Mouse (Mus musculus): ENCODE data around the gene Lrwd1. TPM values are rescaled to one million over a fixed set of nuclear protein-coding genes. Genes with fewer than 3 reads are reported as not detected.

Gene Lrwd1
- total and polyA plus RNA-seq, 3 experiments: 52.2 to 62.1 (median 54.3) TPM

DNA sequence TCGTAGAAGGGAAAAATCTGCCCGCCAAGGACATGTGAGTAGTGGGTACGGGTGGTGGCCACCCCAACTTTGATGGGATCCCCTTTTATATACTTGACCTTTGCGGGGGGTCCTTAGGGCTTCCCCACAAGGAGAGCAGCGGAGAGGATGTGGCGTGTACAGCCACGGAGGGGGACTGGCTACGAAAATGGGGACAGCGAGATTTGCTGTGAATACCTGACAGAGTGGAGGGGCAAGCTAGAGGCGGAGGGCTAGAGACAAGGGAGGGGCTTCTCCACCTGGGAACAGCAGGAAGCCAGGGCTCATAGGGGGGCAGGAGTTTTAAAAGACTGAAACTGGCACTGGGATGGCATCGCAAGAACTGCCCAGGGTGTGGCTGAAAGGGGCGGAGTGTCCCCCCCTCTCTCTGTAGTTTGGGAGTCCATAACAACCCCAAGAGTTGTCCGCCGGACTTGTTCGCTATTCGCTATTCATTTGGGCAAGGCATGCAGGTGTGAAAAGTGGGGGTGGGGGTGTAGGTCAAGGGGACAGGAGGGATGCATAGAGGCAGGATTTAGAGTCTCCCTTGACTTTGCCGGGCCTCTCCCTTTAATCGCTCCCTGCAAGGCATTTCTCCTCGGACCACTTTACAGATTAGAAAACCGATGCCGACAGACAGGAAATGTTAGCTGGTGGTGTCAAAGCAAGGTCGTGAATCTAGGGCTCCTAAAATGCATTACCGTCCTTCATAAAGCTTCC, 51.6 kb downstream of the Lrwd1 start:
- Histone ChIP-seq H3K4me1 (ENCODE audit: control insufficient read depth in 1 of 2, insufficient read depth in 2 of 2) (peaks cover 5 to 30% of the 10 kb centered on the region in 2 experiments; a peak in 3 of 4 replicates), H3K9ac (ENCODE audit: insufficient read depth, low read depth) (peak overlapping the region; percentile 51), H3K9me3 (replicated peaks; ENCODE audit: low read length) (peaks cover 5% of the 10 kb centered on the region), H3K4me2 (ENCODE audit: insufficient read depth, low read depth, poor library complexity, severe bottlenecking) (peak overlapping the region; percentile 93), H3K4me3 (replicated peaks in 1 of 3; ENCODE audit: low read depth in 2 of 3, low read length in 2 of 3, poor library complexity in 1 of 3) (peak overlapping the region; percentile 30 to 85 (median 50)), H3K36me3 (replicated peaks in 1 of 2; ENCODE audit: control insufficient read depth in 1 of 2, insufficient read depth in 1 of 2, low read length in 1 of 2) (no peaks in the 10 kb centered on the region), H3K27ac (ENCODE audit: insufficient read depth, low read depth) (no peak overlapping the region), H3K79me2 (replicated peaks; ENCODE audit: control insufficient read depth, extremely low read depth, insufficient read depth, poor library complexity, severe bottlenecking) (no peaks in the 10 kb centered on the region), H3K27me3 (replicated peaks) (peaks cover 66% of the 10 kb centered on the region)
- TF ChIP-seq MEF2A (IDR thresholded peaks at IDR 0.05; ENCODE audit: borderline replicate concordance, low read depth, low read length) (no peak), JUN (IDR thresholded peaks at IDR 0.05; ENCODE audit: insufficient read depth, low read depth, low read length) (no peak), MYC (IDR thresholded peaks at IDR 0.05; ENCODE audit: low read depth, low read length) (no peak), USF2 (conservative IDR thresholded peaks at IDR 0.05; ENCODE audit: low read depth, low read length) (no peak), NRF1 (IDR thresholded peaks at IDR 0.05; ENCODE audit: low read depth, low read length) (no peak), GABPA (IDR thresholded peaks at IDR 0.05; ENCODE audit: insufficient replicate concordance, low read depth, low read length) (no peak), TCF12 (IDR thresholded peaks at IDR 0.05; ENCODE audit: low read depth, low read length) (no peak)
- DNase-seq (ENCODE audit: extremely low read depth): no peak
- in situ Hi-C loops (cut with MboI; ENCODE audit: low pct_ligation_motif_present, low pct_unique_long_range_greater_than_20kb, low sequenced_read_pairs) (loop anchor here (5.0 kb wide), 1 partner anchor 53 kb away; the partner anchor contains the start of genes Alkbh4 and Lrwd1), dilution Hi-C loops (cut with MboI; ENCODE audit: extremely low pct_ligation_motif_present, extremely low pct_unique_long_range_greater_than_20kb, low sequenced_read_pairs) (no loop called here)

DNA sequence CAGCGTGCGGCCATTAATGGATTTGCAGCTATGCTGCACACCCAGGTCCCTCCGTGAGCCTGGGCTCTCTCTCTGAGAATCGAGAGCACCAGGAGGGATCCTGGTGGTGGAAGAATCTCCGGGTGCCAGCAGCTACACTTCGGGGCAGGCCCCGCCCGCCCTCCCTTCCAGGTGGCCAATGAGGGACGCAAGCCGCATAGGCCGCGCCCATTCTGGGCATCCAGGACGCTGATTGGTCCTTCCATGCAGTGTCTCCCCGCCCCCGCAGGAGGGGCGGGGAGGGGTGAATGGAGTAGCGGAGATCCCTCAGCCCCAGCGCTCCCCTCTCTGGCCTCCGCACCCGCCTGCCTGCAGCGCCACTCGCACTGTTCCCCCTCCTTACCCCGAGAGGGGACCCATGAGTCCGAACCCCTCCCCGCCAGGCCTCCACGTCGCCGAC, 52.2 kb downstream of the Lrwd1 start, which contains the start of gene Rasa4:
Gene Rasa4 (plus strand): TSS at position 248 of the 439 bp plus-strand sequence.
- peak within 1 kb of the TSS; percentile 98 for H3K4me2 ChIP-seq (ENCODE audit: insufficient read depth, low read depth, poor library complexity, severe bottlenecking)
- peak; percentile 91 for DNase-seq (ENCODE audit: extremely low read depth)
- TF ChIP-seq POLR2A (IDR thresholded peaks at IDR 0.05; ENCODE audit: low read depth, low read length): 0 out of 2 replicates have a peak, but pooled peaks have one; percentile 16
- TF ChIP-seq E2F4 (IDR thresholded peaks at IDR 0.05; ENCODE audit: insufficient replicate concordance, low read depth, low read length): no peak
- TF ChIP-seq MAZ (IDR thresholded peaks at IDR 0.05; ENCODE audit: low read depth, low read length): peak; percentile 83
- TF ChIP-seq NRF1 (IDR thresholded peaks at IDR 0.05; ENCODE audit: low read depth, low read length): no peak
- H3K36me3 ChIP-seq (replicated peaks in 1 of 2; ENCODE audit: control insufficient read depth in 1 of 2, insufficient read depth in 1 of 2, low read length in 1 of 2): no peaks in the 10 kb centered on the region
- no peaks in the 10 kb centered on the region for H3K79me2 ChIP-seq (replicated peaks; ENCODE audit: control insufficient read depth, extremely low read depth, insufficient read depth, poor library complexity, severe bottlenecking)
- H3K9ac ChIP-seq (ENCODE audit: insufficient read depth, low read depth): peak within 1 kb of the TSS; percentile 51
- H3K9me3 ChIP-seq (replicated peaks; ENCODE audit: low read length): peaks cover 5% of the 10 kb centered on the region
- no peak within 1 kb of the TSS for H3K27ac ChIP-seq (ENCODE audit: insufficient read depth, low read depth)
- in situ Hi-C loops (cut with MboI; ENCODE audit: low pct_ligation_motif_present, low pct_unique_long_range_greater_than_20kb, low sequenced_read_pairs) (loop anchor here (5.0 kb wide), 1 partner anchor 54 kb away; the partner anchor contains the start of genes Alkbh4 and Lrwd1), dilution Hi-C loops (cut with MboI; ENCODE audit: extremely low pct_ligation_motif_present, extremely low pct_unique_long_range_greater_than_20kb, low sequenced_read_pairs) (no loop called here)
- H3K27me3 ChIP-seq (replicated peaks): peaks cover 65% of the 10 kb centered on the region
- peak within 1 kb of the TSS; percentile 30 to 85 (median 50) for H3K4me3 ChIP-seq (replicated peaks in 1 of 3; ENCODE audit: low read depth in 2 of 3, low read length in 2 of 3, poor library complexity in 1 of 3)
- H3K4me1 ChIP-seq (ENCODE audit: control insufficient read depth in 1 of 2, insufficient read depth in 2 of 2): peaks cover 3 to 26% of the 10 kb centered on the region in 2 experiments; a peak in 2 of 4 replicates

DNA sequence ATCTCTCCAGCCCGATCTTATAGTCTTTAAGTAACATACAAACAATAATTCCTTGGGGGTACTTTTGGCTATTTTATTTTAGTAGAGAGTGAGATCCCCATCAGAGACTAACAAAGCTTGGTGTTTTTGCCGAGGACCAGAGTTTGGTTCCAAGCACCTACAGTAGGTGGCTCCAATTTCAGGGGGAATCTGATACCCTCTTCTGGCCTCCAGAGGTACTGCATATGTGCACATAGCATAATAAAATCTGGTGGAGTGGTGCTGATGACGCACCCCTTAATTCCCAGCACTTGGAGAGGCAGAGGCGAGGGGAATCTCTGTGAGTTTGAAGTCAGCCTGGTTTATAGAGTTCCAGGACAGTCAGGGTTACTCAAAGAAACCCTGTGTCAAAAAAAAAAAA, 53.5 kb downstream of the Lrwd1 start:
- no peak for DNase-seq (ENCODE audit: extremely low read depth)
- TF ChIP-seq SMC3 (IDR thresholded peaks at IDR 0.05; ENCODE audit: low read depth, low read length) (0 out of 2 replicates have a peak, but pooled peaks have one; percentile 10), USF1 (IDR thresholded peaks at IDR 0.05; ENCODE audit: low read depth, low read length) (no peak), CTCF (conservative IDR thresholded peaks at IDR 0.05 in 1 of 2, IDR thresholded peaks at IDR 0.05 in 1 of 2; ENCODE audit: low read depth in 2 of 2, low read length in 2 of 2) (peak; percentile 18 to 49; a peak in 2 of 4 replicates)
- dilution Hi-C loops (cut with MboI; ENCODE audit: extremely low pct_ligation_motif_present, extremely low pct_unique_long_range_greater_than_20kb, low sequenced_read_pairs): no loop called here
- Histone ChIP-seq H3K27me3 (replicated peaks) (peaks cover 69% of the 10 kb centered on the region), H3K4me3 (replicated peaks in 1 of 3; ENCODE audit: low read depth in 2 of 3, low read length in 2 of 3, poor library complexity in 1 of 3) (no peak overlapping the region), H3K27ac (ENCODE audit: insufficient read depth, low read depth) (no peak overlapping the region), H3K9ac (ENCODE audit: insufficient read depth, low read depth) (no peak overlapping the region), H3K36me3 (replicated peaks in 1 of 2; ENCODE audit: control insufficient read depth in 1 of 2, insufficient read depth in 1 of 2, low read length in 1 of 2) (no peaks in the 10 kb centered on the region), H3K4me1 (ENCODE audit: control insufficient read depth in 1 of 2, insufficient read depth in 2 of 2) (peaks cover 3 to 21% of the 10 kb centered on the region in 2 experiments; a peak in 2 of 4 replicates), H3K9me3 (replicated peaks; ENCODE audit: low read length) (peaks cover 5% of the 10 kb centered on the region), H3K4me2 (ENCODE audit: insufficient read depth, low read depth, poor library complexity, severe bottlenecking) (no peak overlapping the region), H3K79me2 (replicated peaks; ENCODE audit: control insufficient read depth, extremely low read depth, insufficient read depth, poor library complexity, severe bottlenecking) (no peaks in the 10 kb centered on the region)
- in situ Hi-C loops (cut with MboI; ENCODE audit: low pct_ligation_motif_present, low pct_unique_long_range_greater_than_20kb, low sequenced_read_pairs): loop anchor here (5.0 kb wide), 1 partner anchor 55 kb away; the partner anchor contains the start of genes Alkbh4 and Lrwd1
